Mouse (Mus musculus) bone marrow, adult 2 months (tissue): ENCODE measurements around the gene Id4. TPM values are rescaled to one million over a fixed set of nuclear protein-coding genes. Genes with fewer than 3 reads are reported as not detected.

ENCODE experiments used
- H3K27ac ChIP-seq: fragments of 200-500 bp; 2 replicates; pipeline ENCODE4 v1.5.1; 2012; ENCODE audit warnings: low read depth, mild to moderate bottlenecking, control low read depth, inconsistent platforms, low read length; ENCODE audit not compliant: control insufficient read depth, poor library complexity, insufficient read depth
- H3K4me1 ChIP-seq: fragments of 200-500 bp; 2 replicates; pipeline ENCODE4 v1.6.1; 2011; ENCODE audit warnings: low read length; ENCODE audit not compliant: control insufficient read depth, insufficient read depth
- H3K4me3 ChIP-seq: fragments of 200-500 bp; replicated peaks from 2 replicates; pipeline ENCODE3; 2011; ENCODE audit warnings: mild to moderate bottlenecking, low read depth, low read length, control low read depth; ENCODE audit not compliant: control insufficient read depth
- CTCF ChIP-seq: fragments of 200-500 bp; IDR thresholded peaks from 2 replicates; pipeline ENCODE4 v1.5.1; 2011; ENCODE audit warnings: low read length, control low read depth; ENCODE audit not compliant: control insufficient read depth, insufficient read depth
- POLR2A ChIP-seq: fragments of 200-500 bp; IDR thresholded peaks from 2 replicates; pipeline ENCODE4 v1.6.1; 2011; ENCODE audit warnings: low read depth, mild to moderate bottlenecking, control low read depth, low read length, borderline replicate concordance; ENCODE audit not compliant: control insufficient read depth
- WGBS: fragments of 180-500 bp; shearing (Covaris S2); methylation state at CpG from one replicate; pipeline ENCODE4 v1.1.7; 2018; 5-methylcytosine and 5-hydroxymethylcytosine counted together
- polyA plus RNA-seq: library from polyadenylated mRNA; stranded (reverse); fragments of >200 nt; gene quantifications from 2 replicates; pipeline ENCODE4 v1.2.4, GENCODE M21; 2011; ENCODE audit warnings: low replicate concordance; ENCODE audit not compliant: missing spikeins, insufficient read depth, insufficient read length

The Id4 gene
- 2.7 and 3.4 TPM in 2 replicates for polyA plus RNA-seq

GRCm38 (mm10) chr13:48260690-48261278 lies at the start of gene Id4:
TSS of gene Id4 (plus strand) at chr13:48261228.
- 2% methylated on average over 52 of the region's 52 CpGs for WGBS
- Histone ChIP-seq H3K4me3 (peak within 1 kb of the TSS; percentile 20), H3K27ac (peak within 1 kb of the TSS; percentile 15; the same call in 1 of the 2 replicates)

DNA sequence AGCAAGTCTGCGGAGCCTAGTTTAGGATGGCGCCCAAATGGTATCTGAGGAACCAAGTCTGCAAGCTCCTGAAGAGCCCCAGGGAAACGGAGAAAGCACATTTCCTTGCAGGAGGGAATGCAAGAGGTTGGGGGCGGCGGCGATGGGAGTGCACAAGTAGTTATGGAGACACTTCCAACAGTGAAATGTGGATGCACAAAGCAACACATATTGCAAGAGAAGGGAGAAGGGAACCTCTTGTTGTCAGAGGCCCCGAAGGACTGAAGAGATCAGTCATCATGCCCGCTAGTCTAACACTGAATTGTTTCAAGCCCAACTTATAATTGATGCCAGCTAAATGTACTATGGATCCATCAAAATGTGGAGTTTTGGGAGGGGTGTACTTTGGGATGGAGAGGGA lies 33.9 kb upstream of the Id4 start:
- Histone ChIP-seq H3K4me3 (no peak overlapping the region), H3K27ac (no peak overlapping the region), H3K4me1 (no peaks in the 10 kb centered on the region)
- WGBS, result 40% methylated on average over 8 of the region's 8 CpGs
- TF ChIP-seq POLR2A, result no peak
- no peak for TF ChIP-seq CTCF

More at GRCm38 (mm10) chr13:48260690-48261278, at the start of gene Id4:
- TF ChIP-seq POLR2A (peak; percentile 59; the same call in 1 of the 2 replicates), CTCF (no peak)
- no peaks in the 10 kb centered on the region for H3K4me1 ChIP-seq

DNA sequence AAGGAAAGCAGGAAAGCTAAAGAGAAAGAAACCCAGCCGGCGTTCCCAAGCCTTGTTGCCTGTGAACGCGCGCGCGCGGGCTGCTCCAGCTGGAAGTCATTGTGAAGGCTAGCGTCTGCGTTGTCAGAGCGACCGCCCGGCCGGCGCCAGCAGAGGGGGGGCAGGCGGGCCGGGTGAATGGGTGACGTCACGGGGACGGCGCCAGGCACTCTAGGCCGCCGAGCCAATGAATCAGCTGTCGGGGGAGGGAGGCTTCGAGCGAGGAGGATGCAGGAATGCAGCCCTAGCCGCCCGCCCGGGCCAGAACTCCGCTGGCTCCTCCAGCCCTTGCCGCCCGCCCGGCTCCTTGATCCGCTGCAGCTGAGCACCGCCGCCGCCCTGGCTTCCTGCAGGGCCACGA lies 33.3 kb upstream of the Id4 start:
- TF ChIP-seq CTCF (no peak), POLR2A (no peak)
- WGBS, result 2% methylated on average over 38 of the region's 38 CpGs
- H3K4me1 ChIP-seq, result no peaks in the 10 kb centered on the region
- no peak overlapping the region for H3K4me3 ChIP-seq
- H3K27ac ChIP-seq, result no peak overlapping the region; the same call in 1 of the 2 replicates

DNA sequence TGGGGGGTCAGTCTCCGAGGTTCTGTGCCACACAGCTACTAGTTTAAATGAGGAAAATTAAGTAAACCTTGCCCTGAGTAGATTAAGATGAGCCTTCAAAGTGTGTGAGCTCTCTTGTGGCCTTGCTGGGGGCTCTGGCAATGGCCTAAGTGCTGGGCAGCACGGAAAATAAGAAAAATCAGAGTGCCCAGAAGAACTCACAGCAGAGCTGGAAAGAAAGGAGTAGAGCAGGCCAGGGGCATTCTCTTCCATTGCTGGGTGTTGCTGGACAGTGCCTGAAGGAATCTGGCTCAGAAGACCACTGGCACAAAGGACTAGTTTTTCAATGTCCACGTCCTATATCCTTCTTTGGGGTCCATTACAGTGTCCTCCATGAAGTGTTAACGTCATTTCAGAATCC lies 32.9 kb upstream of the Id4 start:
- H3K4me1 ChIP-seq, result no peaks in the 10 kb centered on the region
- TF ChIP-seq CTCF (no peak), POLR2A (no peak)
- 35% methylated on average over 4 of the region's 4 CpGs for WGBS
- no peak overlapping the region; the same call in 1 of the 2 replicates for H3K27ac ChIP-seq
- H3K4me3 ChIP-seq, result no peak overlapping the region

DNA sequence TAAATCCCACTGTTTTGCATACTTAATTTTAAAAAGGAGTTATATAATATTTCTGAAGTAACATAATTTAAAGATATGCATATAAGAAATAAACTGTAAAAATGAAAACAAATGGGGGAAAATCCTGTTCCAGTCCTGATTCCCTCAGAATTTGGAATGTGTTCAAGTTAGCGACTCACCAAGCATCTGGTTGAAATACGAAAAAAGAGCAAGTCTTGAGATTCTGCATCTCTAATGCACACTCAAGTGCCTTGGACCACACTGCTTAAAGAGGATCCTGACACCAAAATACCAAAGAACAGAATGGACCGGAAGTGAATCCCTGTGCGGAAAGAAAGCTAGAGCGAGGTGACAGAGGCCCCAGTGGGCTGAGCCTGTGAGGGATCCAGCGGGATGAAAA lies 30.0 kb upstream of the Id4 start:
- no peak for TF ChIP-seq POLR2A
- TF ChIP-seq CTCF, result no peak
- Histone ChIP-seq H3K4me1 (no peaks in the 10 kb centered on the region), H3K4me3 (no peak overlapping the region), H3K27ac (no peak overlapping the region)
- 81% methylated on average over 6 of the region's 6 CpGs for WGBS

DNA sequence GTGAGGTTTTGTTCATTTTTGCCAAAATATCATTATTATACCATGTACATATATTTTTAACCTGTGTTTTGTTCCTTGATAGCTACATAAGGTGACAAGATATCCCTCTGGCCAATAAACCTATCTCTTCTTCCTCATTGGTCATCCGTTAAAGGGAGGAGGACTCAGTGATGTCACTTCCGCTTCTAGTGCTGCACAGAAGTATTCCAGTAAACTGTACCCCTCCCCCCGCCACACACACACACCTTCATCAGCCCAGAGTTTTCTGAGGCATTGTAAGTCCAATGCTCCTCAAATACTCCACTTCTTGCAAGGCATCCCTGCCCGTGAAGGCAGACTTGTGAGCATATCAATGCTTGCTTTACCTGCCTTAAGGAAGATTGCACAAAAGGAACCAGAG lies 24.6 kb upstream of the Id4 start:
- Histone ChIP-seq H3K4me3 (no peak overlapping the region), H3K27ac (no peak overlapping the region), H3K4me1 (no peaks in the 10 kb centered on the region)
- WGBS, result 66% methylated on average over 4 of the region's 4 CpGs
- no peak for TF ChIP-seq POLR2A
- TF ChIP-seq CTCF, result no peak

DNA sequence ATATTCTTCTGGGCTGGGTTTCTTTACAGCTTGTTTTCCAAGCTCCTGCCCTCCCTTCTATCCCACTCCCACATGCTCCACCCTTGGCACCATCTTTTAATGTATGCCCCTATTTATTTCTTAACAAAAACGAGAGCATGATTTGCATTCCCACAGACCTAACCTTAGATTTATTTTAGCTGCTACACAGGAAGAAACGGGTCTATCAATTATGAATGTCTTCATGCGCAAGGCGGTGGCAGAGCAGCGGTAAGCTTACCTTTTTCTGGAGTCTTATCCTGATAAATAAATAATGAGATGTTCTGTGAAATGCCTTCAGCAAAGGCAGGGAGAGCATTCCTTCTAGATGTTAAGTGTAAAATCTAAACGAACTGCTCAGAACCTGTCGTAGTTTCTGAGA lies 24.2 kb upstream of the Id4 start:
- TF ChIP-seq POLR2A, result no peak
- TF ChIP-seq CTCF, result no peak
- H3K4me3 ChIP-seq, result no peak overlapping the region
- no peak overlapping the region for H3K27ac ChIP-seq
- WGBS, result 72% methylated on average over 7 of the region's 7 CpGs
- H3K4me1 ChIP-seq, result no peaks in the 10 kb centered on the region

GRCm38 (mm10) chr13:48237516-48237915 lies 23.5 kb upstream of the Id4 start:
- no peak for TF ChIP-seq CTCF
- no peak for TF ChIP-seq POLR2A
- Histone ChIP-seq H3K4me1 (no peaks in the 10 kb centered on the region), H3K27ac (no peak overlapping the region), H3K4me3 (no peak overlapping the region)
- 23% methylated on average over 4 of the region's 4 CpGs for WGBS

DNA sequence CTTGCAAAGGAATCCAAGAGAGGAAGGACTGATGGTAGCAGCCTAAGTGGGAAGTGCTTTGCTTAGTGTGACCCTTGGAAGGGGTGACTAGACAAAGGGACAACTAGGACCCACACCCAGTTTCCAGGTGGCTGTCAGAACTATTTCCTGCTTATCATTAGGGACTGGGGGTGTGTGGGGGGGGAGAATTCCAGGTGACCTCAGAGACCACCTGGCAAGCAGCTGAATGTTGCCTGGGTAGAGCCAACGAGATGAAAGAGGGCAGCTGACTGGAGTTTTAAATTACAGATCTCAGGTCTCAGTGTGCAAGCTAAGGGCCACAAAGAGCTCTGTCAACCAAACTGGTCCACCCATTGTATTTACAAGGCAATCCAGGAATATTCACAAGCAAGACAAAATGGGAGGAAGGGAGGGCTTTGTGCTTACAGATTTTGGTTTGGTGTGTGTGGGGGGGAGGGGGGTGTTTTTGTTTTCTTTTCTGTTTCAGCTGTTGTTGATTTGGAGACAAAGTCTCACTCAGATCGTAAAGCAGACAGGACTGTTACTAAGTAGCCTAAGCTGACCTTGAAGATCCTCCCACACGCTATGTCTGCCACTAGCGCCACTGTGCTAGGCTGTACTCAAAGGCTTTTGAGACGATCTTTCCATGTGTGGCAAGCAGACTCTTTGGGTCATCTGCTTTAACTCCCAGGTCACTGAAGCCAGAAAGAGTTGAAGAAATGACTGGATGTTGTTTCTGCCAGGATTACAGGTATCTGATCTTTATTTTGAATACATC lies 15.6 kb upstream of the Id4 start:
- Histone ChIP-seq H3K4me1 (no peaks in the 10 kb centered on the region), H3K27ac (no peak overlapping the region), H3K4me3 (no peak overlapping the region)
- WGBS, result 58% methylated on average over 5 of the region's 5 CpGs
- no peak for TF ChIP-seq CTCF
- no peak for TF ChIP-seq POLR2A

DNA sequence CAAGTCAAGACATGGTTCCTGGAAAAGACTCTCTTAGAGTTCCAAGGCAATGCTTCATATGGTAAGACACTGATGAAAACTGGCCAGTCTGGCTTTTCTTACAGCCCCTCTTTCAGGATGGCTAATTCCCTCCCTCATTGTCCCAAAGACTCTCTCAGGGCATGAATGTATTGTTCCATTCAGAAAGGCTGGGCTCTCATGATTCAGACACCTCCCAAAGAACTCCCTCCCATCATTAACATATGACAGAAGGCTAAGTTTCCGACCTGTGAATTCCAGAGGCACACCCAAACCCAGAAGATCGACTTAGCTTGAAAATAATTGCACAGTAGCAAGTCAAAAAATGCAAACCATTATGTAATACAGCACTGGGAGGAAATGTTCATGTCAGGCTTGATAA lies 8.5 kb upstream of the Id4 start:
- Histone ChIP-seq H3K4me1 (no peaks in the 10 kb centered on the region), H3K4me3 (no peak overlapping the region), H3K27ac (no peak overlapping the region)
- TF ChIP-seq POLR2A (no peak), CTCF (no peak)
- WGBS, result 62% methylated on average over 2 of the region's 2 CpGs
